Mouse (Mus musculus) hindbrain, embryonic 14.5 days (tissue): Measurements from ENCODE around the gene Cnot1. TPM values are rescaled to one million over a fixed set of nuclear protein-coding genes. Genes with fewer than 3 reads are reported as not detected.

Experiments
- microRNA-seq: library from miRNA; unstranded; fragments of <30 nt; microRNA quantifications from one replicate; pipeline ENCODE4, GENCODE M21; 2016
- polyA plus RNA-seq: library from polyadenylated mRNA; unstranded; fragments of >200 nt; fragmentation: Nextera tagmentation; extraction: Ambion mirVana; gene quantifications from 2 replicates; pipeline ENCODE4 v1.2.1, GENCODE M21; 2014

The Cnot1 gene
- polyA plus RNA-seq, 1 experiment from 2014 or later: 61.9 TPM

Small RNA genes within 50 kb of the gene (microRNA-seq; reads per million reads assigned to microRNA genes)
- 1.5 reads per million for gene Mir7073

Other genes starting within 250 kb of the Cnot1 start
- not detected in 2 replicates for gene Prss54, start 231.1 kb downstream of the Cnot1 start, polyA plus RNA-seq
- gene Gins3, start 174.0 kb downstream of the Cnot1 start, polyA plus RNA-seq: 7.8 and 7.9 TPM in 2 replicates
- 397 and 490 TPM in 2 replicates for gene Ndrg4, start 130.5 kb downstream of the Cnot1 start, polyA plus RNA-seq
- gene Setd6, start 91.6 kb downstream of the Cnot1 start, polyA plus RNA-seq: 27.0 and 31.7 TPM in 2 replicates
- 259 and 266 TPM in 2 replicates for gene Sap18b, start 17.9 kb upstream of the Cnot1 start, polyA plus RNA-seq
- 22.9 and 26.7 TPM in 2 replicates for gene Slc38a7, start 46.1 kb upstream of the Cnot1 start, polyA plus RNA-seq
- gene Got2, start 81.1 kb upstream of the Cnot1 start, polyA plus RNA-seq: 90.5 and 102 TPM in 2 replicates